Mouse (Mus musculus): ENCODE results near the gene Afp.

Gene Afp

GRCm38 (mm10) chr5:90507411-90507949 lies 16.9 kb downstream of the Afp start:
- no peak for DNase-seq (ENCODE audit: low read depth)

DNA sequence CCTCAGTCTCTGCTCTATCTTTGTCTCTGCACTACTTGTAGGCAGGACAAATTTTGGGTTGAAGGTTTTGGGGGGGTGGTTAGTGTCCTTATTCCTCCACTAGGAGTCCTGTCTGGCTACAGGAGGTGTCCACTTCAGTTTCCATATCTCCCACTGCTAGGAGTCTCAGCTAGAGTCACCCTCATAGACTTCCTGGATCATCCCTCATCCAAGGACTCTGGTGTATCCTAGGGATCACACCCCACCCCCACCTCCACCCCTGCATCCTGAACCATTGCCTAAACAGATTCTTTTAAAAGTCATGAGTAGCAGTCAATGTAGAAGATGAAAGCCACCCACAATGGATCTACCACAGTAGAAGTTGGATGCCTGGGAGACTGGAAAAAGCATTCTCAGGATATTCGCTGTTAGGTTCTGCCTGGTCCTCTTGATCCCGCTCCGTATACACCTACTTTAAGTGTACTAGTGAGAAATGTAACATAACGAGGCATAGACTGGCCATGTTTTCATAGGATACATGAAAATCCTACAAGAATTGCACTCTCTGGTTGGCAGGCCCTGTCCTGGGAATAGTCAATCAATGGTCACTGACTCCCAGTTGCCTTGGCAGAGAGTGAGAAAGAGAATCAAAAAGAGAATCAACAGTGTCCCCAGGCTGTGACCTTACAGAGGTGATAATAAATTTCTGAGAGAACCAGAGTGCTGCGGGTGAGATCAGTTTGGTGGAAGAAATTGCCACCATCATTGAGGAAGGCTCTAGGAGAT lies 19.5 kb downstream of the Afp start:
- no peak for DNase-seq (ENCODE audit: low read depth)

DNA sequence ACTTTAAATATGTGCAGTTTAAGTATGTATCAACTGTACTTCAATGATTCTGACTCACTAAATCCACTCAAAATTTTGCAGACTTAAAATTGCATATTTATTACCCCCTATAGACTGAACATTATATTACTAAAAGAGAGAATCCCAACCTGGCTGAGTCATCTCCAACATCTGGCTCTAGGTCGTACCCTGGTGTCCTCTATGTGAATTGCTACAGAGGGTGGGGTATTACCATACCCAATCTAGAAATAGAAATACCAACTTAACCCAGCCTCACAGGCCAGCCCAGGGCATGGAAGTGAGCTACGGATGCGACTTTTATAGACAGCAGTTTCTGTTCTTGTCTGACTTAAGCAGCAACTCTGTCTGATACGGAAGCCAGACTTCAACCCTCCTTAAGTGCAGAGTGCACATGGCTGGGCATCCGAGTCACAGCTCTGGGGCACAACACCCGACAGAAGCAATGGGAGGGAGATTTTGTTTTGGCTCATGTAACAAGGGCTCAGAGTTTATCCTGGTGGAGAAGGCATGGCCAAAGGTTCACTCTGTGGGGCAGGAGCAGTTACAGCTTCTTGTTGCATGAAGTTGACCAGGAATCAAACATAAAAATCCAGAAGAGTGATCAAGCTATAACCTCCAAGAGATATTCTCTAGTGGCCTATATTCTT lies 21.9 kb downstream of the Afp start:
- no peak for DNase-seq (ENCODE audit: low read depth)

DNA sequence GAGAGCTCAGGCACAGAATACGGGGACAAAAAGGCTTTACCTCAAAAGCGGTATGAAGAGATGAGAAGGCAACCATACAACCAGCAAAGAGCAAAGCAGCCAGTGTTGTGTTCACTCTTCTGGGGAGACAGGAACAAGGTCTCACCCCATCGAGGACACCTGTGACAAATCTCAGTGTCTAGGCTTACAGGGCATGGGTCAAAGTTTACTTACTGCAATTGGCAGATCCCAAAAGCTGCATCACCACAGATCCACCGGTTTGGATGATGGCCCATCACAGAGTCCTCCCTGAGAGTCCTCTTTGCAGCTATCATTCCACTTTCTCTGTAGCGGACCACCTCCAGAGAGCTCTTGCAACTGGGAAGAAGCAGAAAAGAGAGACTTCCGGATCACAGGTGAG lies 25.0 kb downstream of the Afp start:
- DNase-seq (ENCODE audit: low read depth) = no peak

DNA sequence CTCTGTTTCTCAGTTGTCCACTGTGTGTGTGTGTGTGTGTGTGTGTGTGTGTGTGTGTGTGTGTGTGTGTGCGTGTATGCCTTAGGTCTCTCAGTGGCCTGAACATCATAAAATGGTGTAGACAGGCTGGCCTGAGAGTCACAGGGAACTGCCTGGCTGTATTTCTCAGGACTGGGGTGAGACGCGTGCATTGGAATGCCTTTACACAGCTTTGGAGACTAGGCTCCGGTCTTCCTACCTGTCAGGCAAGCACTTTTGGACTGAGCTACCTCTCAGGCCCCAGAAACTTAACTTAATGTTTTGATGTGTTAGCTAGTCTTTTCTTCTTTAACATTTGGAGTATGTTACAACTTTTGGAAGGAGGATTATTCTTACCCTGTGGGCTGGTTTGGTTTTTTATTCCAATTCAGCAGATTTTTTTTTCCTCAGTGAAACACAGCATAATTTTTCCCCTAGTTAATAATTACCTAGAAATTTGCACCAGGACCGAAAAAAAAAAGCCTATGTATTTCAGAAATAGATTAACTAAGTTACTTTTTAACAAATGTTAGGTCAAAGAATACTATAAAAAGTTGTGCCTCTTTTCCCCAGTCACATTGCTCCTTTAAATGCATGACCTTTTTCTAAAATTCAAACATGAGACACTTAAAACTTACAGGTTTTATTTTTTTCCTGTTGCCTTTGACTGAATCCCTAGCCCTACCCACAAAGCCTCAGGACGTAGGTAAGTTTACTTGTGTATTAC lies 28.0 kb downstream of the Afp start, which contains the start of gene Afm:
TSS of gene Afm (plus strand) at position 577 of the 745 bp plus-strand sequence.
- no peak for DNase-seq (ENCODE audit: low read depth)

DNA sequence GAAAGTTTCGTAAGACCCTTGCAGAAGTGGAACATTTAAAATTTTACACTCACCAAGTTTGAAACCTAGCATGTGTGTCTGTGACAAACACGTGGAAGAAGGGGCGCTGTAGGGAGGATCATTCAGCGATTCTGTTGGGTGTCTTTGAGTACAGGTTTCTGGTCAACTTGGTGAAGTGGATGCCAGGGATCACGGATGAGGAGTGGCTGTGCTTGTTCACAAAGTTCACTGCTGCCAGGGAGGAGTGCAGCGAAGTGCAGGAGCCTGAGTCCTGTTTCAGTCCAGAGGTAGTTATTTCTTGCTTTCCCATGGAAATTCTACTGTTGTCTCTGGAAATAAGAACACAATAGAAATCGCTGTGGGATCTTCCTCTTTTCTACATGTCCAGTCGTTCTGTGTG lies 60.7 kb downstream of the Afp start:
- DNase-seq (ENCODE audit: low read depth) = no peak

- no peak for DNase-seq (ENCODE audit: low read depth)
Observed at GRCm38 (mm10) chr5:90556052-90556451, 65.5 kb downstream of the Afp start.

All from c-Kit-positive CD71-negative TER-119-negative erythroid progenitor cells, embryonic 14.5 days (primary cell).